Mouse (Mus musculus) lung, embryonic 14.5 days (tissue): Measurements from ENCODE around the gene Adgre5. TPM values are rescaled to one million over a fixed set of nuclear protein-coding genes. Genes with fewer than 3 reads are reported as not detected.

Source experiments
- ATAC-seq: fragments of 200-750 bp; cut with Nextera tagmentation; 2 replicates; pipeline ENCODE4 v1.8.0; 2017; ENCODE audit warnings: mild to moderate bottlenecking, moderate TSS enrichment, moderate library complexity; ENCODE audit not compliant: insufficient read depth
- DNase-seq: peaks from one replicate; pipeline ENCODE4 v3.0.0-alpha.2; 2015
- H3K27ac ChIP-seq: fragments of 300-500 bp; sonication (generic); 2 replicates; pipeline ENCODE4 v1.5.1; 2014; ENCODE audit warnings: low read depth, mild to moderate bottlenecking, moderate library complexity
- H3K27me3 ChIP-seq: fragments of 300-500 bp; sonication (generic); 2 replicates; pipeline ENCODE4 v1.6.1; 2014; ENCODE audit warnings: low read length, control low read depth; ENCODE audit not compliant: insufficient read depth
- H3K36me3 ChIP-seq: fragments of 300-500 bp; sonication (generic); 2 replicates; pipeline ENCODE4 v1.6.1; 2014; ENCODE audit warnings: control low read depth; ENCODE audit not compliant: insufficient read depth
- H3K4me1 ChIP-seq: fragments of 300-500 bp; sonication (generic); 2 replicates; pipeline ENCODE4 v1.6.1; 2014; ENCODE audit warnings: antibody characterized with exemption, control low read depth; ENCODE audit not compliant: insufficient read depth
- H3K4me2 ChIP-seq: fragments of 300-500 bp; sonication (generic); 2 replicates; pipeline ENCODE4 v1.6.1; 2014; ENCODE audit warnings: mild to moderate bottlenecking
- H3K4me3 ChIP-seq: fragments of 300-500 bp; sonication (generic); 2 replicates; pipeline ENCODE4 v1.5.1; 2014; ENCODE audit warnings: low read depth, low read length
- H3K9ac ChIP-seq: fragments of 300-500 bp; sonication (generic); 2 replicates; pipeline ENCODE4 v1.6.1; 2014
- H3K9me3 ChIP-seq: fragments of 300-500 bp; sonication (generic); 2 replicates; pipeline ENCODE4 v1.6.1; 2016; ENCODE audit warnings: low read depth, low read length, control low read depth
- CTCF ChIP-seq: IDR thresholded peaks from 2 replicates; pipeline ENCODE4 v1.5.1; 2016; ENCODE audit warnings: antibody characterized with exemption, low read depth
- WGBS: fragments of 180-500 bp; shearing (Covaris S2); extraction: QIAGEN DNeasy Blood & Tissue Kit; methylation state at CpG from one replicate; pipeline ENCODE4 v1.1.7; 2014; 5-methylcytosine and 5-hydroxymethylcytosine counted together
- polyA plus RNA-seq: library from polyadenylated mRNA; unstranded; fragments of >200 nt; fragmentation: Nextera tagmentation; extraction: Ambion mirVana; gene quantifications from 2 replicates; pipeline ENCODE4 v1.2.1, GENCODE M21; 2014

Adgre5 gene
- 56.9 and 57.0 TPM in 2 replicates for polyA plus RNA-seq

DNA sequence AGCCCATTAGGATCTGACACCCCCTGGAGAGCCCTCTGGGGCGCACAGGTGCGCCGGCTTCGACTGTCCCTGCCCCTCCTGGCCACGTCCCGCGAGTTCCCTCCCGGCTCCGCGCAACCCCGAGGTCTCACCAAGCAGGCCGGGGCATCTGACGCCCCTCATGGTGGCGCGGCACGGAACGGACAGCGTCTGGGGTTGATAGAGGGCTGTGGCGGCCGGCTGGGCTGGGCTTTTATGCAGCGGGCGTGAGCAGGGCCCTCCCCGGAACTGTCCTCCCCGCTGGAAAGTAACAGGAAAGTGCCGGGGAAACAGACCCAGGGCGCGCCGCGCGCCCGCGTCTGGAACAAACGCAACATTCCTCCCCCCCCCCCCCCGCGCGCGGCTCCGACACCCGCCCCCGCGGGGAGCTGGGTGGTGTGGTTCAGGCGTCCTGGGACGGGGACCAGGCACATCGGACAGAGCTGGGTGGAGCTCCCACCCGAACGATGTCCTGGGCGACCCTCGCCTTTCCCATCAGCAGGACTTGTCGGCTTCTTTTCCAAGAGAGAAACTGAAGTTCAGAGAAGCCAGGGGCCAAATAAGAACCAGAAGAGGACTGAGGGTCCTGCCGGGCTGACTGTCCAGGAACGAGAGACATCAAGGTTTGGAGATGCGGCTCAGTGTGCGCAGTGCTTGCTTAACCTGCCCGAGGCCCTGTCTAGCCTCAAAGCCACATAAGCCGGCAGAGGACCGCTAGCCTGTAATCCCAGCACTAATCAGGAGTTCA is at the start of gene Adgre5:
TSS of gene Adgre5 (minus strand) at position 351 of the 766 bp plus-strand sequence.
- under 1% methylated on average over 54 of the region's 56 CpGs for WGBS
- peak within 1 kb of the TSS; percentile 92 for H3K4me2 ChIP-seq
- peak within 1 kb of the TSS; percentile 71 for H3K9ac ChIP-seq
- 0 out of 2 replicates have a peak, but pooled peaks cover 3% of the 10 kb centered on the region for H3K27me3 ChIP-seq
- TF ChIP-seq CTCF: no peak
- H3K9me3 ChIP-seq: no peaks in the 10 kb centered on the region
- ATAC-seq (peak; percentile 76), DNase-seq (peak; percentile 87)
- H3K27ac ChIP-seq: peak within 1 kb of the TSS; percentile 84
- H3K4me3 ChIP-seq: peak within 1 kb of the TSS; percentile 58
- no peaks in the 10 kb centered on the region for H3K36me3 ChIP-seq
- H3K4me1 ChIP-seq: peaks cover 16% of the 10 kb centered on the region

DNA sequence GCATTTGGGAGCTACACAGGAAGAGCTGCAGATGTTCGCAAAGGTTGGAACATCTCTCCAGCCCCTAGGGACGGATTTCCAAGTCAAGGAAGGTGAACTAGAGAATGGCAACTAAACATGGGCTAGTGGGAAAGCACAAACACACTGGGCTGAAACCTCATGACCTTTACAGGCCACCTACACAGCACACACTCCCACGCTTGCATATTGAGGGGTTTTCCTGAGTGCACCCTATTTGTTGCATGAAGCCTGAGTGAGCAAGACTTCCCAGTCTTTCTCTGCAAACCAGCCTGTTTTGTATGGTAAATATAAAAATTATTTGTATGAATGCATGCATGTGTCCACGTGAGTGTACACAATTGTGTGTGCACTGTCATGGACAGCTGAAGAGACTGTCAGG is 48.7 kb upstream of the Adgre5 start:
- no peaks in the 10 kb centered on the region for H3K4me1 ChIP-seq
- H3K36me3 ChIP-seq: no peaks in the 10 kb centered on the region
- no peak overlapping the region for H3K9ac ChIP-seq
- DNase-seq (no peak), ATAC-seq (no peak)
- no peaks in the 10 kb centered on the region for H3K9me3 ChIP-seq
- H3K27ac ChIP-seq: no peak overlapping the region
- no peak for TF ChIP-seq CTCF
- WGBS: 72% methylated on average over 4 of the region's 4 CpGs
- no peak overlapping the region for H3K4me3 ChIP-seq
- H3K4me2 ChIP-seq: no peak overlapping the region
- H3K27me3 ChIP-seq: no peaks in the 10 kb centered on the region

GRCm38 (mm10) chr8:83785046-83785445 is 43.9 kb upstream of the Adgre5 start:
- Histone ChIP-seq H3K36me3 (no peaks in the 10 kb centered on the region), H3K4me1 (no peaks in the 10 kb centered on the region), H3K4me3 (no peak overlapping the region), H3K4me2 (peak overlapping the region; percentile 4; the same call in 1 of the 2 replicates), H3K9ac (peak overlapping the region; percentile 13; the same call in 1 of the 2 replicates), H3K9me3 (no peaks in the 10 kb centered on the region), H3K27ac (peak overlapping the region; percentile 69), H3K27me3 (no peaks in the 10 kb centered on the region)
- no peak for TF ChIP-seq CTCF
- WGBS: 25% methylated on average over 10 of the region's 10 CpGs
- DNase-seq: peak; percentile 81
- peak; percentile 77 for ATAC-seq

GRCm38 (mm10) chr8:83782832-83783558 is 41.9 kb upstream of the Adgre5 start:
- Histone ChIP-seq H3K9me3 (no peaks in the 10 kb centered on the region), H3K27me3 (no peaks in the 10 kb centered on the region), H3K4me2 (peak overlapping the region; percentile 43; the same call in 1 of the 2 replicates), H3K4me1 (no peaks in the 10 kb centered on the region), H3K36me3 (no peaks in the 10 kb centered on the region), H3K27ac (no peak overlapping the region), H3K9ac (no peak overlapping the region), H3K4me3 (no peak overlapping the region)
- ATAC-seq: peak; percentile 55
- 16% methylated on average over 28 of the region's 28 CpGs for WGBS
- TF ChIP-seq CTCF: peak; percentile 98
- DNase-seq: peak; percentile 87

- Histone ChIP-seq H3K36me3 (no peaks in the 10 kb centered on the region), H3K4me2 (no peak overlapping the region), H3K9ac (no peak overlapping the region), H3K27ac (no peak overlapping the region), H3K9me3 (no peaks in the 10 kb centered on the region), H3K27me3 (no peaks in the 10 kb centered on the region), H3K4me3 (no peak overlapping the region), H3K4me1 (no peaks in the 10 kb centered on the region)
- WGBS: 32% methylated on average over 5 of the region's 5 CpGs
- ATAC-seq (no peak; the same call in 1 of the 2 replicates), DNase-seq (peak; percentile 20)
- TF ChIP-seq CTCF: no peak
These were observed 38.5 kb upstream of the Adgre5 start for GRCm38 (mm10) chr8:83779610-83780009.

DNA sequence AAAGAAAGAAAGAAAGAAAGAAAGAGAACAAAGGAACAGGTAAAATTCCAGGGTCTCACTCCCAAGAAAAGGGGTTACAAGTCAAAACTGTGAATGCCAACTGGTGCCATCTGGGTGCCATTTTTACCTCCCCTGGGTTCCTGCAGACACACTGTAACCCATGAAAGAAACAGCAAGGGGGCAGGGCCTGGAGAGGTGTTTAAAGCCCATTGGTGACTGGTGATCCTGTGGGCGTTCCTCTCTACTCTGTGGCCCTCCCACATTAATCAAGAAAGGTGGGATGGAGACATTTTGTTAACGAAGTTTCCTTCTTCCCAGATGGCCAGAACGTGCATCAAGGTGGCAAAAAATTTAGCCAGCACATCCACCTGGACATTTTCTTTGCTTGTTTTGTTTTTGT is 36.9 kb upstream of the Adgre5 start:
- TF ChIP-seq CTCF: no peak
- no peak for DNase-seq
- Histone ChIP-seq H3K9me3 (no peaks in the 10 kb centered on the region), H3K27me3 (no peaks in the 10 kb centered on the region), H3K4me2 (no peak overlapping the region), H3K9ac (no peak overlapping the region), H3K36me3 (no peaks in the 10 kb centered on the region), H3K4me1 (no peaks in the 10 kb centered on the region; the same call in 1 of the 2 replicates), H3K4me3 (no peak overlapping the region), H3K27ac (no peak overlapping the region)
- whole genome bisulfite sequencing: 63% methylated on average over 3 of the region's 3 CpGs
- no peak for ATAC-seq

- Histone ChIP-seq H3K4me3 (no peak overlapping the region), H3K27me3 (no peaks in the 10 kb centered on the region), H3K9ac (no peak overlapping the region), H3K4me2 (no peak overlapping the region), H3K27ac (no peak overlapping the region), H3K4me1 (no peaks in the 10 kb centered on the region; the same call in 1 of the 2 replicates), H3K36me3 (no peaks in the 10 kb centered on the region), H3K9me3 (no peaks in the 10 kb centered on the region)
- 43% methylated on average over 4 of the region's 4 CpGs for WGBS
- no peak for TF ChIP-seq CTCF
- DNase-seq (no peak), ATAC-seq (no peak)
These were observed 35.5 kb upstream of the Adgre5 start for GRCm38 (mm10) chr8:83776632-83777031.
